Mouse (Mus musculus) liver, adult 2 months (tissue): ENCODE measurements around the gene Spata18.

Experiments used
- CTCF ChIP-seq: fragments of 200-500 bp; IDR thresholded peaks from 2 replicates; pipeline ENCODE4 v1.5.1; 2011; ENCODE audit warnings: low read depth, low read length, control low read depth
- POLR2A ChIP-seq: fragments of 200-500 bp; IDR thresholded peaks from 2 replicates; pipeline ENCODE4 v1.6.1; 2011; ENCODE audit warnings: low read length, control low read depth; ENCODE audit not compliant: insufficient read depth; ENCODE audit errors: extremely low read depth

- TF ChIP-seq CTCF (no peak), POLR2A (no peak)
Measured at GRCm38 (mm10) chr5:73604964-73605363, 46.2 kb upstream of the Spata18 start.
